ENCODE assay signal across 10 mouse cellular contexts in genomic region chrX:10201289-10201688, GRCm38 (mm10). TPM values are rescaled to one million over a fixed set of nuclear protein-coding genes. Genes with fewer than 3 reads are reported as not detected.
DNase-seq lines count a peak whose midpoint lies in the region; ATAC-seq lines count a peak whose summit lies in the region.
"Had no signal": no experiment of that assay in that cellular context is flagged by ENCODE, and none has a peak within 500 bp of the region (broad histone marks: within the 10 kb centered on the region; RNA-seq: fewer than 3 reads in every experiment).

No protein-coding gene starts in this region.

- no peak overlapping the region for H3K9ac ChIP-seq in neural tube, embryonic 15.5 days (replicated peaks)

- no peak overlapping the region for H3K27ac ChIP-seq in neural tube, embryonic 15.5 days (replicated peaks)

- 13% methylated on average over 2 of the region's 2 CpGs for WGBS in neural tube, embryonic 15.5 days

- H3K4me2 ChIP-seq in neural tube, embryonic 15.5 days: no peak overlapping the region

- DNase-seq in gastrocnemius, adult 18-20 months (ENCODE audit: low spot score): peak; percentile 32
- no peak for DNase-seq in gastrocnemius, adult 8-10 months (ENCODE audit: low spot score in 2 of 2)
- DNase-seq in neural tube, embryonic 10.5 days (ENCODE audit: extremely low spot score, low spot score): peak; percentile 24
- peak; percentile 43 for DNase-seq in brain, adult 2 months (ENCODE audit: low read depth, low spot score)
- peak; percentile 50 for DNase-seq in heart, postnatal 4 days
- peak; percentile 68 for DNase-seq in lung, postnatal 36 days

- H3K36me3 ChIP-seq in neural tube, embryonic 15.5 days: peaks cover 7% of the 10 kb centered on the region; the same call in 1 of the 2 replicates

- no peak overlapping the region for H3K4me3 ChIP-seq in neural tube, embryonic 15.5 days (replicated peaks)

- no peaks in the 10 kb centered on the region for H3K9me3 ChIP-seq in neural tube, embryonic 15.5 days (replicated peaks)

- no peaks in the 10 kb centered on the region for H3K4me1 ChIP-seq in neural tube, embryonic 15.5 days

- no peaks in the 10 kb centered on the region for H3K27me3 ChIP-seq in neural tube, embryonic 15.5 days (replicated peaks)

- no peak for ATAC-seq in neural tube, embryonic 15.5 days (ENCODE audit: low FRiP score)
- ATAC-seq in megakaryocyte, adult 5-6 weeks (ENCODE audit: poor library complexity, severe bottlenecking): no peak

RNA-seq across cellular contexts. Expression of gene Rpgr, which starts 15.4 kb away (rescaled TPM):
- total RNA-seq in gastrocnemius, adult 18-20 months (2021): 1 to 10 TPM; 1.4 to 1.6 TPM
- 1 to 10 TPM in 3 of 4 experiments, under 1 TPM in 1; 0.88 to 1.5 (median 1.2) TPM for total RNA-seq in gastrocnemius, adult 8-10 months (2022)
- 28.8 and 33.0 TPM in 2 replicates for polyA plus RNA-seq in neural tube, embryonic 15.5 days (2015; fragmentation: Nextera tagmentation; extraction: Ambion mirVana)
- 1 to 10 TPM; 7.1 to 8.4 TPM for total RNA-seq in heart, postnatal 4 days (2021)
- 2.1 and 2.2 TPM in 2 replicates for total RNA-seq in megakaryocyte, adult 5-6 weeks (2015)
- total RNA-seq in megakaryocyte, adult 5-6 weeks (2017): 2.6 and 4.1 TPM in 2 replicates

RNA-seq across cellular contexts. Expression of gene Otc, which starts 50.8 kb away (rescaled TPM):
- total RNA-seq in gastrocnemius, adult 18-20 months (2021): under 1 TPM in 1 of 2 experiments, not detected in 1; 0.17 TPM
- not detected for total RNA-seq in gastrocnemius, adult 8-10 months (2022)
- polyA plus RNA-seq in neural tube, embryonic 15.5 days (2015; fragmentation: Nextera tagmentation; extraction: Ambion mirVana): 1.3 TPM in 1 of 2 replicates, not detected in the other
- not detected for total RNA-seq in heart, postnatal 4 days (2021)
- total RNA-seq in megakaryocyte, adult 5-6 weeks (2015): not detected in 2 replicates
- total RNA-seq in megakaryocyte, adult 5-6 weeks (2017): not detected in 2 replicates
- total RNA-seq: adrenal gland, adult 18-20 months had no signal
- polyA plus RNA-seq: heart, embryonic 14.5 days had no signal

Comparison
In these comparisons a context has a peak if more than half of its experiments do, and no peak if none do; other contexts are left out.
1. DNase-seq: peak in gastrocnemius, adult 18-20 months (single experiment), neural tube, embryonic 10.5 days (single experiment), brain, adult 2 months (single experiment), heart, postnatal 4 days (single experiment) and lung, postnatal 36 days (single experiment); none in gastrocnemius, adult 8-10 months (0 of 2).